Mouse (Mus musculus) bone marrow, adult 2 months (tissue): Measurements from ENCODE around the gene Pde3a.

Experiments
- CTCF ChIP-seq: fragments of 200-500 bp; IDR thresholded peaks from 2 replicates; pipeline ENCODE4 v1.5.1; 2011; ENCODE audit warnings: low read length, control low read depth; ENCODE audit not compliant: control insufficient read depth, insufficient read depth
- POLR2A ChIP-seq: fragments of 200-500 bp; IDR thresholded peaks from 2 replicates; pipeline ENCODE4 v1.6.1; 2011; ENCODE audit warnings: low read depth, mild to moderate bottlenecking, control low read depth, low read length, borderline replicate concordance; ENCODE audit not compliant: control insufficient read depth

DNA sequence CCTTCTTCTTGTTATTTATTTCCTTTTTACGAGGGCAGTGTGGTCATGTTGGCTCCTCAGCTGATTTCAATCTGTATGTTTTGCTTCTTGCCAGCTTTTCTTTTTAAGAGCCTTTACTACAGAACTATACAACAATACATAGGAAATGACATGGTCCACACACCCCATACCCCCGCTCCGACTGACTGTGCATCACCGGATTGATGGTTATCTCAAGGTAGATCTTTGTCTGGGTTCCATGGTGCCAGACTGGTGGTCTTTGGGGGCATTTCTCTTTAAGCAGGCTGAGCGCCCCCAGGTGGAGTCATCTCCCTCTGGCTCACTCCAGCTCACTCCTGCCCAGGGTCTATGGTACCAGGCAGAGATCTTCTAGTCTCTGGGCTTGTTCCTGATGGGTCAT is 206.3 kb downstream of the Pde3a start:
- no peak for TF ChIP-seq CTCF
- TF ChIP-seq POLR2A, result no peak
